Mouse (Mus musculus): ENCODE measurements around the gene Parvb. TPM values are rescaled to one million over a fixed set of nuclear protein-coding genes. Genes with fewer than 3 reads are reported as not detected.

Parvb gene
- total and polyA plus RNA-seq, 3 experiments: 0.04 to 2.3 TPM; not detected in 1

DNA sequence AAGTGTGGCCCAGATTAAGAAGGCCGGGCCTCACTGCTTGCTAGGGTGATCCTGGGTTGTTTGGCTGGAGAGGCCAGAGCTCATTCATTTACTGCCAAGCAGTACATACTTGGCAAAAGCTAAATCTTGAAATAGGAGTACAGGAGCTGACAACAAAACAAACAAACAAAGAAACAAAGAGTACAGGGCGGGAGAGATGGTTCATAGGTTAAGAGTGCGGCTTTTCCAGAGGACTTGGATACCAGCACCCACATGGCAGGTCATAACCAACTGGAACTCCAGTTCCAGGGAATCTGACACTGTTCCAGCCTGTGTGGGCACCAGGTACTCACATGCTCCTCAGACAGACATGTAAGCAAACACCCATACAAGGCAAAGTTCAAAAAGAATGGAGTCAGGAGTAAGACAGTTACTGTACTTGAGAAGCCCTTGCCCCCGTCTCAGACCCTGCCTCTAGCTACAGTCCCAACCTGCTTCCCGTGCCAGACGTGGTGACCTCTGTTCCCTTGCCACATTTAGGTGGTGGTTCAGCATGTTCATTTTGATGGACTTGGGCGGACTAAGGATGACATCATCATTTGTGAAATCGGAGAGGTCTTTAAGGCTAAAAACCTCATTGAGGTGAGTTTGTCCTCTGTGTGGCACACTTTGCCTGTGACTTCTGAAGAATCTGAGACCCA, 35.2 kb upstream of the Parvb start:
- TF ChIP-seq SMC3 (IDR thresholded peaks at IDR 0.05; ENCODE audit: low read depth, low read length): no peak
- TF ChIP-seq NELFE (IDR thresholded peaks at IDR 0.05; ENCODE audit: low read depth, low read length): no peak
- TF ChIP-seq CTCF (conservative IDR thresholded peaks at IDR 0.05 in 1 of 2, IDR thresholded peaks at IDR 0.05 in 1 of 2; ENCODE audit: low read depth in 2 of 2, low read length in 2 of 2): no peak
- no peak for TF ChIP-seq SIN3A (IDR thresholded peaks at IDR 0.05; ENCODE audit: low read length)
- TF ChIP-seq ZC3H11A (IDR thresholded peaks at IDR 0.05; ENCODE audit: low read depth, low read length): no peak
- TF ChIP-seq ZKSCAN1 (IDR thresholded peaks at IDR 0.05; ENCODE audit: borderline replicate concordance, low read depth, low read length): no peak
- no peak for TF ChIP-seq CHD2 (IDR thresholded peaks at IDR 0.05; ENCODE audit: low read length)
- no peak for TF ChIP-seq ETS1 (conservative IDR thresholded peaks at IDR 0.05; ENCODE audit: low read depth, low read length)
- TF ChIP-seq ZMIZ1 (IDR thresholded peaks at IDR 0.05; ENCODE audit: low read depth, low read length): no peak
- TF ChIP-seq EP300 (IDR thresholded peaks at IDR 0.05; ENCODE audit: low read length): no peak
- TF ChIP-seq BHLHE40 (IDR thresholded peaks at IDR 0.05; ENCODE audit: low read depth, low read length): no peak
- no peak for TF ChIP-seq RCOR1 (conservative IDR thresholded peaks at IDR 0.05; ENCODE audit: low read depth, low read length)
- TF ChIP-seq ELF1 (IDR thresholded peaks at IDR 0.05; ENCODE audit: low read depth, low read length): no peak
- no peak for TF ChIP-seq ZNF384 (IDR thresholded peaks at IDR 0.05; ENCODE audit: low read depth, low read length)
- Histone ChIP-seq H3K9ac (ENCODE audit: insufficient read depth, low read depth) (no peak overlapping the region), H3K4me1 (ENCODE audit: control insufficient read depth in 1 of 2, insufficient read depth in 2 of 2) (peaks cover 0 to 13% of the 10 kb centered on the region in 2 experiments; a peak in 2 of 4 replicates), H3K4me3 (replicated peaks in 1 of 3; ENCODE audit: low read depth in 2 of 3, low read length in 2 of 3, poor library complexity in 1 of 3) (no peak overlapping the region), H3K79me2 (replicated peaks; ENCODE audit: control insufficient read depth, extremely low read depth, insufficient read depth, poor library complexity, severe bottlenecking) (peaks cover 7% of the 10 kb centered on the region), H3K27me3 (replicated peaks) (no peaks in the 10 kb centered on the region), H3K27ac (ENCODE audit: insufficient read depth, low read depth) (no peak overlapping the region), H3K36me3 (replicated peaks in 1 of 2; ENCODE audit: control insufficient read depth in 1 of 2, insufficient read depth in 1 of 2, low read length in 1 of 2) (peaks cover 56 to 82% of the 10 kb centered on the region in 2 experiments), H3K9me3 (replicated peaks; ENCODE audit: low read length) (no peaks in the 10 kb centered on the region), H3K4me2 (ENCODE audit: insufficient read depth, low read depth, poor library complexity, severe bottlenecking) (no peak overlapping the region)
- no peak for DNase-seq (ENCODE audit: extremely low read depth)
- in situ Hi-C loops (cut with MboI; ENCODE audit: low pct_ligation_motif_present, low pct_unique_long_range_greater_than_20kb, low sequenced_read_pairs): no loop called here
- dilution Hi-C loops (cut with MboI; ENCODE audit: extremely low pct_ligation_motif_present, extremely low pct_unique_long_range_greater_than_20kb, low sequenced_read_pairs): no loop called here

DNA sequence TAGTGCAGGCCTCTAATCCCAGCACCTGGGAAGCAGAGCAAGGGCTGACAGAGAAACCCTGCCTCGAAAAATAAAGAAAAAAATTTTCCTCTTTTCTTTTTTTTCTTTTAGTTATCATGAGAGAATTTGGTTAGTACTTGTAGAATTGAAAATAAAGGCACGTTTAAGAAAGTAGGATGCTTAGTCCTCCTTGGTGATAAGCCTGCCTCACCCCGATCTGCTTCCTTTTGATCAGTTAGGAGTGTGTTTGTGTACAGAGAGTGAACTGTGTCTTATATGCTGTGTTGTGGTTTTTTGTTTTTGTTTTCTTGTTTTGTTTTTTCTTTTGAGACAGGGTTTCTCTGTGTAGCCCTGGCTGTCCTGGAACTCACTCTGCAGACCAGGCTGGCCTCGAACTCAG, 24.5 kb upstream of the Parvb start:
- no peak for TF ChIP-seq JUN (IDR thresholded peaks at IDR 0.05; ENCODE audit: insufficient read depth, low read depth, low read length)
- no peak for TF ChIP-seq BHLHE40 (IDR thresholded peaks at IDR 0.05; ENCODE audit: low read depth, low read length)
- no peak for TF ChIP-seq SIN3A (IDR thresholded peaks at IDR 0.05; ENCODE audit: low read length)
- no peak for TF ChIP-seq MYC (IDR thresholded peaks at IDR 0.05; ENCODE audit: low read depth, low read length)
- no peak for TF ChIP-seq MAZ (IDR thresholded peaks at IDR 0.05; ENCODE audit: low read depth, low read length)
- no peak for TF ChIP-seq MAX (IDR thresholded peaks at IDR 0.05; ENCODE audit: low read length)
- TF ChIP-seq SMC3 (IDR thresholded peaks at IDR 0.05; ENCODE audit: low read depth, low read length): no peak
- TF ChIP-seq ELF1 (IDR thresholded peaks at IDR 0.05; ENCODE audit: low read depth, low read length): no peak
- TF ChIP-seq CTCF (conservative IDR thresholded peaks at IDR 0.05 in 1 of 2, IDR thresholded peaks at IDR 0.05 in 1 of 2; ENCODE audit: low read depth in 2 of 2, low read length in 2 of 2): no peak
- no peak for TF ChIP-seq POLR2AphosphoS2 (IDR thresholded peaks at IDR 0.05; ENCODE audit: low read depth, low read length)
- TF ChIP-seq MEF2A (IDR thresholded peaks at IDR 0.05; ENCODE audit: borderline replicate concordance, low read depth, low read length): no peak
- TF ChIP-seq RAD21 (IDR thresholded peaks at IDR 0.05; ENCODE audit: low read depth, low read length): no peak
- no peak for TF ChIP-seq ZMIZ1 (IDR thresholded peaks at IDR 0.05; ENCODE audit: low read depth, low read length)
- TF ChIP-seq UBTF (IDR thresholded peaks at IDR 0.05; ENCODE audit: low read depth, low read length): no peak
- no peak for TF ChIP-seq KAT2A (IDR thresholded peaks at IDR 0.05; ENCODE audit: insufficient replicate concordance, low read length)
- no peak for TF ChIP-seq TCF12 (IDR thresholded peaks at IDR 0.05; ENCODE audit: low read depth, low read length)
- H3K4me3 ChIP-seq (replicated peaks in 1 of 3; ENCODE audit: low read depth in 2 of 3, low read length in 2 of 3, poor library complexity in 1 of 3): no peak overlapping the region
- no peaks in the 10 kb centered on the region for H3K27me3 ChIP-seq (replicated peaks)
- peaks cover 5 to 11% of the 10 kb centered on the region in 2 experiments for H3K4me1 ChIP-seq (ENCODE audit: control insufficient read depth in 1 of 2, insufficient read depth in 2 of 2)
- H3K4me2 ChIP-seq (ENCODE audit: insufficient read depth, low read depth, poor library complexity, severe bottlenecking): no peak overlapping the region
- DNase-seq (ENCODE audit: extremely low read depth): no peak
- peaks cover 80 to 94% of the 10 kb centered on the region in 2 experiments for H3K36me3 ChIP-seq (replicated peaks in 1 of 2; ENCODE audit: control insufficient read depth in 1 of 2, insufficient read depth in 1 of 2, low read length in 1 of 2)
- dilution Hi-C loops (cut with MboI; ENCODE audit: extremely low pct_ligation_motif_present, extremely low pct_unique_long_range_greater_than_20kb, low sequenced_read_pairs) (no loop called here), in situ Hi-C loops (cut with MboI; ENCODE audit: low pct_ligation_motif_present, low pct_unique_long_range_greater_than_20kb, low sequenced_read_pairs) (no loop called here)
- H3K27ac ChIP-seq (ENCODE audit: insufficient read depth, low read depth): no peak overlapping the region
- no peaks in the 10 kb centered on the region for H3K9me3 ChIP-seq (replicated peaks; ENCODE audit: low read length)
- H3K79me2 ChIP-seq (replicated peaks; ENCODE audit: control insufficient read depth, extremely low read depth, insufficient read depth, poor library complexity, severe bottlenecking): no peaks in the 10 kb centered on the region
- no peak overlapping the region for H3K9ac ChIP-seq (ENCODE audit: insufficient read depth, low read depth)

Measured in CH12.LX (cell line).